Comparison of ENCODE assay signal across 17 mouse cellular contexts in genomic region chr19:28287431-28287830, GRCm38 (mm10).
"Had no signal": no experiment of that assay in that cellular context is flagged by ENCODE, and none has a peak within 500 bp of the region (broad histone marks: within the 10 kb centered on the region; RNA-seq: fewer than 3 reads in every experiment).

No protein-coding gene starts in this region.

- H3K9ac ChIP-seq: hindbrain, embryonic 14.5 days; limb, embryonic 12.5 days; liver, embryonic 13.5 days; liver, postnatal 0 days; lung, embryonic 15.5 days; midbrain, embryonic 12.5 days; neural tube, embryonic 15.5 days had no signal

- H3K4me1 ChIP-seq: liver, embryonic 13.5 days; lung, embryonic 15.5 days; megakaryocyte, embryonic 14.5 days; midbrain, embryonic 12.5 days; neural tube, embryonic 15.5 days had no signal

- H3K4me3 ChIP-seq: limb, embryonic 12.5 days; liver, embryonic 13.5 days; lung, embryonic 15.5 days; megakaryocyte, embryonic 14.5 days; midbrain, embryonic 12.5 days; myocyte; neural tube, embryonic 15.5 days had no signal

- DNase-seq: liver; liver, embryonic 13.5 days; liver, postnatal 0 days; lung, postnatal 14 days; right cerebral cortex, postnatal 4 days; spleen, adult 18-20 months; thymus, adult 18-20 months; thymus, postnatal 25 days had no signal

- H3K27me3 ChIP-seq: limb, embryonic 12.5 days; liver, embryonic 13.5 days; lung, embryonic 15.5 days; megakaryocyte, embryonic 14.5 days; neural tube, embryonic 15.5 days had no signal

- H3K4me2 ChIP-seq: hindbrain, embryonic 14.5 days; limb, embryonic 12.5 days; liver, embryonic 13.5 days; lung, embryonic 15.5 days; midbrain, embryonic 12.5 days; neural tube, embryonic 15.5 days had no signal

- H3K9me3 ChIP-seq: limb, embryonic 12.5 days; liver, embryonic 13.5 days; lung, embryonic 15.5 days; midbrain, embryonic 12.5 days; neural tube, embryonic 15.5 days had no signal

- ATAC-seq: intestine, embryonic 16.5 days; liver, postnatal 0 days had no signal

- H3K36me3 ChIP-seq: limb, embryonic 12.5 days; liver, embryonic 13.5 days; lung, embryonic 15.5 days; midbrain, embryonic 12.5 days; neural tube, embryonic 15.5 days had no signal

- H3K27ac ChIP-seq: hindbrain, embryonic 14.5 days; limb, embryonic 12.5 days; liver, embryonic 13.5 days; lung, embryonic 15.5 days; macrophage; midbrain, embryonic 12.5 days; neural tube, embryonic 15.5 days had no signal
